Mouse (Mus musculus): ENCODE results near the gene Gfra4.

- TF ChIP-seq CTCF (IDR thresholded peaks at IDR 0.05; ENCODE audit: low read depth, low read length) (no peak), POLR2A (IDR thresholded peaks at IDR 0.05; ENCODE audit: extremely low read depth, insufficient read depth, low read length) (no peak)
Observed at GRCm38 (mm10) chr2:131052043-131052442, 9.2 kb upstream of the Gfra4 start.
